Mouse (Mus musculus): ENCODE measurements around the gene Alg9. TPM values are rescaled to one million over a fixed set of nuclear protein-coding genes. Genes with fewer than 3 reads are reported as not detected.

Gene Alg9
- total RNA-seq (2021) = 10 to 100 TPM; 14.2 to 14.8 TPM

GRCm38 (mm10) chr9:50774991-50775612 is at the start of gene Alg9, which contains the start of gene 1110032A03Rik:
Gene Alg9, plus strand, starts transcription at chr9:50775019.
Gene 1110032A03Rik, minus strand, starts transcription at chr9:50775520.
- DNase-seq = peak; percentile 93

- peak; percentile 18 for DNase-seq
Observed at GRCm38 (mm10) chr9:50725921-50726590, 48.8 kb upstream of the Alg9 start.

DNA sequence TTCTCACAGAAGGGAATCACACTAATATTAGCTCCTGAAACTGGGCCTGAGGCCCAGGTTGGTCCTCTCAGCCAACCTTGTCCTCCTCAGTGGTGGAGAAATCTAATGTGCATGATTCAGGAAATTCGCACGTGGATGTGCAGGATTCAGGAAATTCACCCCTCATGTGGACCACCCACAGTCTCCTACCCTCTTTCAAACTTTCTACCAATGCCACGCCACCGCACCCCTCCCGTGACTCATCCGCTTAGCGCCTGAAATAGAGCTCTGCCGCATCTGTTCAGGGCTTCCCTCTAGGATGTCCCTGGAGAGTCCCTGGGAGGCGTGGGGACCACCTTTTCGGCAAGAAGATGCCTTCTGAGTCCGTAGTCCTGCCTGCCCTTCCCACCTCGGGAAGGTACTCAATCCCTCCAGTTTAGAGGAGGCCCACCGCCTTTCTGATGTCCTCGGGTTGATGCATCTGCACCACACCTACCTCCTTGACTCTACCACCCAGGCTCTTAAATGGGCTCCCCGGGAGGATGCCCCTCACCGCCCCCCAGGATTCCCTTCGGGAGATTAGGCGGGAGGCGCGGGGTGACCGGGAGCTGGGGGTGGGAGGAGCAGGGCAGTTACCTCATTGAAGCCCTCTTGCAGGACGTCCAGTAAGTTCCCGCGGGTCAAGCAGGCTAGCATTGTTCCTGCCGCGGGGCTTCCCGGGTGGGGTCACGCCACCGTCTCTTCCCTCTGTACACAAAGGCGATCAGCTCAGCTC is 47.5 kb upstream of the Alg9 start:
- peak; percentile 35 for DNase-seq

- DNase-seq = peak; percentile 80
Observed at GRCm38 (mm10) chr9:50727925-50728651, 46.7 kb upstream of the Alg9 start.

DNA sequence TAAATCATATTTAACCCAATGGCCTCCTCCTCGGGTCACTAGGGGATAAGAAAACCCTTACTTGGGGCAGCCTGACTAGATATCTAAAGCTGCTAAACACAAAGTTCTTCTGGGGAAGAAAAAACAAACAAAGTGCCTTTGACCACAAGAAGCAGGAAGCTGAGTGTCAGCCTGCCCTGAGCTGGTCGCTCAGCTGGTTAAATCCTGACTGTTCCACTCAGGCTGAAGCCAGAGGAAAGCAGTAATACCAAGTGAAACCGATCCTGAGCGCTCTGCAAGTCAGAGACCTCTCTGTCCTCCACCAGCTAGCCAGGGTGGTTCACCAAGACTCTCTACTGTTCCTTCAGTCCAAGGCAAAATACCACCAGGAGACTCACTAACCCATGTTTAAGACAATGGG is 45.2 kb upstream of the Alg9 start:
- DNase-seq = no peak

DNA sequence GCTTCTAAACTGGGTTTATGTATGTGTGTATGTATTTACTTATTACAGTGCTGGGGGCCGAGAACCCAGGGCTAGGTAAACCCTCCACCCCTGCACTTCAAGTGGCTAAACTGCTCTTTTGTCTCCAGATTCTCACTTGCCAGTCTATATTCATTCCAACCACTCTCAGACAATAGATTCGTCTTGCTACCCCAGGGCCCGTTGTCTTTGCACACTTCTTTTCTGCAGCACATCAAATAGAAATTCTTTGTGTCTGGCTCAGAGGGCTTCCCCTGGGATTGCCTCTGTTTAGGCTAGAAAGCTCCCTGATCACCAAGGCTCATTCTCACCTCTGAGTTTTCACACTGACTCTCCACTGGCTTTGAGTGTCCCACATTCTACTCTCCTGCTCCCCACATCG is 42.3 kb upstream of the Alg9 start:
- no peak for DNase-seq

- peak; percentile 74 for DNase-seq
Observed at GRCm38 (mm10) chr9:50734989-50735388, 39.8 kb upstream of the Alg9 start.

- DNase-seq = peak; percentile 98
Observed at GRCm38 (mm10) chr9:50738914-50739870, 35.6 kb upstream of the Alg9 start, which contains the start of gene Dixdc1. Gene Dixdc1, minus strand, starts transcription at chr9:50739517.

GRCm38 (mm10) chr9:50740867-50741784 is 33.7 kb upstream of the Alg9 start:
- DNase-seq = no peak

- no peak for DNase-seq
Observed at GRCm38 (mm10) chr9:50742261-50742660, 32.6 kb upstream of the Alg9 start.

DNA sequence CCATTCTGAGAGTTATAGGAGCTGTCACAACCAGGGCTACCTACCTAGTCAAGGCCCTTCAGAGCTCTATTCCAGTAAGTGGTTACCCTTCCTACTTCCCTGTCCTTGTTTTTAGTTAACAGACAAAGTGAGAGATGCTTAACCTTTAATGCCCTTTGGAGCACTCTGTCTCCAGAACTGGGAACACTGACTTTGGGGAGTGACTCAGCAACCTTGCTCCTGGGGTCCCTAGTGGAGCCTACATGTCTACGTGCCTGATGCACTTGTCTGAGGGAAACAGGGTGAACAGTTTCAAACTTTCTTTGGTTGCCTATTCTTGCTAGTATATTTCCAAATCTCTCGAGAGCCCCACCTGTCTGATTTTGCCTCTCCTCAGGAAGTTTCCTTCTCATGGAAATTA is 32.1 kb upstream of the Alg9 start:
- DNase-seq = no peak

DNA sequence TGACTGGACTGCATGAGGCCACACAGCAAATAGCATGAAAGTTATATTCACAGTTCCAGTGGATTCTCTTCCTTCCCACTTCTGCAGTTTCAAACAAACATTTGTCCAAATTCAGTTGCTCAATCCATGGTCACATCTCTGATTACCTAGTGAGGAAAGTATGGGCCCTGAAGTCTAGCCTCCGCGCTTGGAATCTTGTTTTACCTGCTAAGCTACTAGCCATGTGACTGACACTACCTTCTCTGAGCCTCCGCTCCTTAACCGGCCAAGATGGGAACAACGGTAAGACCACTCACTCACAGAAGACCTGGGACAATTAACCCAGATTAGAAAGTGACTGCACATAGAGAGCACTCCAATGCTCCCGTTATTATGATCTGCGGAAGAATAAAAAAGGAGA is 29.0 kb upstream of the Alg9 start:
- no peak for DNase-seq

DNA sequence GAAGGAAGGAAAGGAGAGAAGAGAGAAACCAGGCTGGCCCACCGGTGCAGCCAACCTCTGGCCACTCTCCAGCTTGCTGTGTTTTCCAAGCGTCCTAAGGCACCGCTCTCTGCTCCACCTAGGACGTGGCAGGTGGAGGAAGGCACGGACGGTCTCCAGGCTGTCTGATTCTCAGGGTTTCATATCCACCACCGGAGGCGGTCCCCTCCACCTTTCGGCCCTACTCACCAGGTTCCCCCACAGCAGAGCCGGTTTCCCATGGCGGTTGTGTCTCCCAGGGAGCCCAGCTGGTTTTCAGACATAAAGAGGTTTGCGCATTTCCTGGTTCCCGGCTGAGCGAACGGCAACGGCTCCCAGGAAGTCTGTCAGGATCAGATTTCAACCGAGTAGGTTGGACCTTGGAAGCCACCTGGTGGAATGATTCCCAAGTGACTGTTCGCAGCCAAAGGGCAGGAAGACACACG is 28.6 kb upstream of the Alg9 start, which contains the start of gene 2310030G06Rik:
TSS of gene 2310030G06Rik (minus strand) at position 323 of the 464 bp plus-strand sequence.
- peak; percentile 51 for DNase-seq

DNA sequence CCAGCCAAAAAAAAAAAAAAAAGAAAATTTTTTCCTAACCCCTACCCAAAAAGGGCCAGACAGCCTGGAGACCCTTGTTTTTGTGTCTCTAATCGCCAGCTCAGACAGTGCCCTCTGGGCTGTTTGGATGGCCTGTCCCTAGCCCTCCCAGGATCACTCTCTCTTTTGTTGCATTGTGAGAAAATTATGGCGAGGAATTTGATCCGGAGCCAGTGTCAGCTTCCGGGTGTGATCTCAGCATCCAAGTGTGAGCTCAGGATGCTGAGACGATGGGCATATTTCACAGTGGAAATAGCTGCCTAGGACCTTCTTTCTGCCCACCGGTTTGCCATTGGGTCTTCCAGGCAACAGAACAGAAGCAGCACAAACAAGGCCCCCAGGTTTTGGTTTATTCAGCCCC is 24.1 kb upstream of the Alg9 start:
- DNase-seq = peak; percentile 38

GRCm38 (mm10) chr9:50751323-50751722 is 23.5 kb upstream of the Alg9 start, which contains the start of gene Cryab:
Gene Cryab, plus strand, starts transcription at chr9:50751325.
- peak; percentile 35 for DNase-seq

DNA sequence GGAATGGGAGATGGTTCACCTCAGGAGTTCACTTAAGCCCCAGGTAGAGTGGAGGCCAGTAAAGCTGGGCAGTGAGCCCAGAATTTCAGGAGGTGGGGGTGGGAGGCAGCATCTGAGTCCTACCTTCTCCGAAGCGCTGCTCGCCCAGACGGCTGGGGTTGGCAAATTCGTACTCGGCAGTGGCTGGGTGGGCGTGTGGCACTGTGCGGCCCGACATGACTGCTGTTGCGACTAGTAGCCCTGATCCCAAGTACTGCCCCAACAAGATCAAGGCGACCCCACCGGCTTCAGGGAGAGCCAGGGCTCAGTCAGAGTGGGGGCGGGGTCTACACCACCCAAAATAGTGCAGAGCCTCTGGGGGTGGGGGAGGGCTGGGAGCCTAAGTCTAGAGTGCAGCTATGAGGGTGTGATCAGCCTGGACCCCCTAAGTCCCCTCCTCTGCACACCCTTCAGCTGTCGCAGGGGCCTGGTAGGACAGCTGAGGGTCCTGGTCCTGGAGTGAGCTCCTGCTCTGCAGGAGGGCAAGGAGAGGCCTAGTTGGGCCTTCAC is 22.7 kb upstream of the Alg9 start, which contains the start of gene Hspb2:
TSS of gene Hspb2 (minus strand) at position 301 of the 549 bp plus-strand sequence.
- peak; percentile 80 for DNase-seq

DNA sequence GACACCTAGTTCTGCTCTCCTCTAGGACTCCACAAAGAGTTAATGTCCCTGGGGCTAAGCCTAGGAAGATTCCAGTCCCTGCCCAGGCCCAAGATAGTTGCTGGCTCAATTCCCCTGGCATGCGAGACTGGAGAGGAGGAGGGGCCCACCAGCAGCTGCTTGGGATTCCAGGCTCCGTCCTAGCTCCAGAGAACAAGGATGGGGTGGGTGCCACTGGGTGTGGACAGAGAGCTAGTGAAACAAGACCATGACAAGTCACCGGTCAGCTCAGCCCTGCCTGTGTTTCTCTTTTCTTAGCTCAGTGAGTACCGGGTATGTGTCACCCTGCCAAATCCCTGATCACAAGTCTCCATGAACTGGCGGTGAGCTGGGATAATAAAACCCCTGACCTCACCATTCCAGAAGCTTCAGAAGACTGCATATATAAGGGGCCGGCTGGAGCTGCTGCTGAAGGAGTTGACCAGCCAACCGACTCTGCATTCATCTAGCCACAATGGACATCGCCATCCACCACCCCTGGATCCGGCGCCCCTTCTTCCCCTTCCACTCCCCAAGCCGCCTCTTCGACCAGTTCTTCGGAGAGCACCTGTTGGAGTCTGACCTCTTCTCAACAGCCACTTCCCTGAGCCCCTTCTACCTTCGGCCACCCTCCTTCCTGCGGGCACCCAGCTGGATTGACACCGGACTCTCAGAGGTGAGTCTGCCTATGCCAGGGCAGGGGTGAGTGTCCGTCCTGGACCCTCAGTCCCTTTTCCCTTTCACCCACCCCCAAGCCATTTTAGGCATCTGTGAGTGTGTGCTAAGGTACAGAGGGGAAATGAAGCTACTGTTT is 21.8 kb upstream of the Alg9 start:
- peak; percentile 93 for DNase-seq

GRCm38 (mm10) chr9:50753947-50754346 is 20.9 kb upstream of the Alg9 start:
- DNase-seq = peak; percentile 33

- no peak for DNase-seq
Observed at GRCm38 (mm10) chr9:50756711-50757110, 18.1 kb upstream of the Alg9 start.

All from heart, postnatal 4 days (tissue).